Mouse (Mus musculus): ENCODE measurements around the gene Ift88.

The Ift88 gene

DNA sequence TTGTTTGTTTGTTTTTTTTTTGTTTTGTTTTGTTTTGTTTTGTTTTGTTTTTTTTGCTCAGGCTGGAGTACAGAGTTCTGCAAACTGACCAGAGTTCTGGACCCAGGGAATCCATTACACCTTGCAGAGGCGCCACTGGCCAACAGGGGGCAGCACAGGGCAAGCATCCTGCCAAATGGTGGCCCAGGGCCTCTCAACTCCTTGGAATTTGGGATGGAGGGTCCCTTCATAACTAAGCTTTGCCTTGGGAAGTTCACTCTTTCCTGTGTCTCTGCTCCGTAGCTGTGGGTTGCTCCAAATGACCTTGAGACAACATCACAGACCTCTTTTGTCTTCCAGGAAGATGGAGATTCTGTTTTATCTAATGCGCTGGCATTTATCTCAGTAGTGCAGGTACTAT is 109.4 kb downstream of the Ift88 start:
- peak; percentile 79 for DNase-seq (ENCODE audit: low spot score)

DNA sequence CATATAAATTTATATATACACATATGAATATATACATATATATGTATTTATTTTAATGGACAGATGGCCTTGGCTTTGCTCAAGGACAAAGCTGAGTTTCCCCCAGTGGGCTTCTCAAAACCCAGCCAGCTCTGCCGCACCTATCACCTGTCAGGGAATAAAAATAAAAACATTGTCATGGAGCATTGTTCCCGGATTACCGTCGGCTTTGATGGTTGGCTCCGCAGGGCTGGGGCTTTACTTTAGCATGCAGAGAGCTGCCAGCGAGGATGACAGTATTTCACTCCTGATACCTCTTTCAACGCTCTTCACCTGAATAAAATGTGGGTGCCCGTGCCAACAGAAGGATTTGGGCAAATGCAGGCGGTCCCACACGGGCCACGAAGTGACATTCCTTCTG is 110.0 kb downstream of the Ift88 start:
- no peak for DNase-seq (ENCODE audit: low spot score)

DNA sequence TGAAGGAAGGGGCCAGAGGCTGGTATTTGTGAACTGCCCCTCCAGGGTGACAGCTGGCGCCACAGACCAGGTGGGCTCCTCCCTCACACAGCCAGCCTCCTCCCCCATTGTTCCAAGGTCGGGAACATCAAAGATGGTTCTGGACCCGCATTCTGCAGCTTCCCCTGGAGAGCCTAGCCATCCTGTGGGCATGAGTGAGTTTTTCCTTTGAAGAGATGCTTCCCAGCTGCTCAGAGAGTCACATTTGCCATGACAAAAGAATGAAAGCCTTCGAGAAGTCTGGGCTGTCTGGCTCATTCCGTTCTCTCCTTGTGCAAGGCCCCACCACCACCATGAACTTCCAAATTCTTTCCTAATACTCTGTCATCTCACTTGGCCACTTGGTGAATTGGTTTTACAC is 110.5 kb downstream of the Ift88 start:
- DNase-seq (ENCODE audit: low spot score): no peak

DNA sequence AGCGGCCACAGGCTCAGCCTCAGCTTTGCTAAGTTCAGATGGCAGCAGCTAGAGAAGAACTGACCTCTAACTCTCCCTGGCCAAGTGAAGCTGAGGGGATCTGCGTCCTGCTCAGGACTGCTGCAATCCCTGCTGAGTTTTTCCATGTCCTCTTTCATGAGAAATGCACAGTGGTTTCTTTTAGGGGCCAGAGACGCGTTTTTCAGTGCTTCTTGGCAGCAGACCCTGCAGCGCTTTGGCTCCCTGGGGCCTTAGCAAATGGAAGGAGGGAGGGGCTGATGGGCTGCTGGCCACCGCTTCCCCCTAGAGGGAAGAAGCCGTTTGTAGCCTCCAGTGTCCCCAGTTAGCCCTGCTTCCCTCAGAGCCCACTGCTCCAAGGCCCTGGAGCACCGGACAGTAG is 111.1 kb downstream of the Ift88 start:
- DNase-seq (ENCODE audit: low spot score): peak; percentile 33

DNA sequence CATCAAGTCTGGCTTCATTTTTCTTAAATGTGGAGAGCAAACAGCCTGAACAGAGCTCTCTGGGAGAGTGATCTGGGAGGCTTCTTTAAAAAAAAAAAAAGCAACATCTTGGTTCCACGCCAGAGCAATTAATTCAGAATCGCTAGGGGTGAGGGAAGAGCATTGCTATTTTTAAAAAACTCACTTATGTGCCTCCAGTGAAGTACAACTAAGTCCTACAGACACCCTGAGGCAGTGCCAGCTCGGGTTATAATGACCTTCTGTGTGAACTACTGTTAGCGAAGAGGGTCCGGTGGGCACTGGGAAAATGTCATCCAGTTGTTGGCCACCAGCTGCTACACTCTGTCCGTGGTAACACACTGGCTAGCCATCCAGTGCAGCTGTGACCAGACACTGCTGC is 111.8 kb downstream of the Ift88 start:
- no peak for DNase-seq (ENCODE audit: low spot score)

DNA sequence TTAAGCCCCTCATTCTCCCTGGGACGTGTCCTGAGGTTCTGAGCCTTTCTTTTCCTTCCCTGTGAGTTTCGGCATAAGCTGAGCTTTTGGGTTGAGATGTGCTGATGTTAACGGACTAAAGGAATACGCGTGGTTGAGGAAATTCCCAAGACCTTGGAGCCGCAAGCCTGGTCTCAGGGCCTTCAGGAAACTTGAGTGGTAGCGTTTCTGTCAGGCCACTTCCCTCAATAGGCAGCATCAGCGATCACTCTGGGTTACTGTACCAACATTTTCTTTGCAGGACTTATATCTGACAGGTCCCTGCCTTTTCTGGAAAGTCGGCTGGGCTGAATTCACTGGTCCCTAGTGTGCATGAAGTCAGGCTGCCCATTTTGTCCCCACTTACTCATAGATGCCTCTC is 113.0 kb downstream of the Ift88 start:
- no peak for DNase-seq (ENCODE audit: low spot score)

DNA sequence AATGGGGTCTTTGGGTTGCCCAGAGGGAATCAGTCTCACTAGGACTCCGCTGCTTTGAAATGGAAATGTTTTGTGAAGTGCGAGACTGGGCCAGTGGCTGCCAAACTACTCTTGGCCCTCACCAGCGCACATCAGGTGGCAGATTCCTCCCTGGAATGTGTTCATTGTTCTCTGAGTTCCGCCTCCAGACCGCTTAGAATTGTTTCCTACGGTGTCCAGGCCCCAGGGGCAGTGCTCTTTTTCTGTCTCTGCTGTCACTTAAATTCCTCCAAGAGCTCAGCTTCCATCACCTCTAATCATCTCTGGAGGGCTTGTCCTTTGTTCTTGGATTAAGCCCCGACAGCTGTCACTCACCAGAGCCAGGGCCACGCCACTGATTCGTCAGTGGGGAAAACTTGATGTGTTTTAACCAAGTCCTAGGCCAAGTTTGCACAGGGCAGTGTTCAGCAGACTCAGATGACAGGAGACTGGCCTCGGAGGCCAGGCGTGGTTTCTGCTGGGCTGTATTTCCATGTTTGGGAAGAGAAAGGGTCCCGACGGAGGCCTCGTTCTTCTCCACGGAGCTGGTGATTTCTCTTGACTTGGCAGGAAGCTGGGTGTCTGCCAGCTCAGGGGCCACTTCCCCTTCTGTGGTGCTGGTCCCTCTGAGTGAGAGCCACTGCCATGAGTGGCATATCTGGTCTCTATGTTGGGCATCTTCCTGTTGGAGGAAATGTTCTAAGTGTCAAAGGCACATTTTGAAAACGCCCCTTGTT is 113.6 kb downstream of the Ift88 start:
- DNase-seq (ENCODE audit: low spot score): peak; percentile 50

DNA sequence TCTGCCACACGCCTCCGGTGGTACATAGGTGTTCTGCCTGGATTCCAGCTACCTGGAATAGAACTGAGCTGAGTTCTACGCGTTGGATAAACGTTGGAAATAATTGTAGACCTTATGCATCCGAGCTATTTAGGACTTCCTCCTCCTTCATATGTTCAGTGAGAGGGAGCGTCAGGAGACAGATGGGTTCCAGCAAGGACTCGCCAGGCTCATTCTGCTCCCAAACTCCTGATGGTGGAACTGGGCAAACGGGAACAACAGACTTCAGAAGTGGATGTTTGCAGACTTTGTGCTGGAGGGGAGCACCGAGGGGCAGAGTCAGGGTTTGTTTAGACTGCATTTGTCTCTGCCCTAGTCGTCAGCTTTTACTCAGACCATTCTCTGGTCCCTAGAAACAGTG is 116.8 kb downstream of the Ift88 start:
- DNase-seq (ENCODE audit: low spot score): no peak

DNA sequence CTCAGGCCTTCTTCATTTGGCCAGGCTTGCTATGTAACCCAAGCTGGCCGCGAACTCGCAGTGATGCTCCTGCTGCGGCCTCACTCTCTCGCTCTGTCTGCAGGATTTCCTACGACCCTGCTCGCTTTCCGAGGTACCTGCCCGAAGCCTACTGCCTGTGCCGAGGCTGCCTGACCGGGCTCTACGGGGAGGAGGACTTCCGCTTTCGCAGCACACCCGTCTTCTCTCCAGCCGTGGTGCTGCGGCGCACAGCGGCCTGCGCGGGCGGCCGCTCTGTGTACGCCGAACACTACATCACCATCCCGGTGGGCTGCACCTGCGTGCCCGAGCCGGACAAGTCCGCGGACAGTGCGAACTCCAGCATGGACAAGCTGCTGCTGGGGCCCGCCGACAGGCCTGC is 118.4 kb downstream of the Ift88 start:
- no peak for DNase-seq (ENCODE audit: low spot score)

DNA sequence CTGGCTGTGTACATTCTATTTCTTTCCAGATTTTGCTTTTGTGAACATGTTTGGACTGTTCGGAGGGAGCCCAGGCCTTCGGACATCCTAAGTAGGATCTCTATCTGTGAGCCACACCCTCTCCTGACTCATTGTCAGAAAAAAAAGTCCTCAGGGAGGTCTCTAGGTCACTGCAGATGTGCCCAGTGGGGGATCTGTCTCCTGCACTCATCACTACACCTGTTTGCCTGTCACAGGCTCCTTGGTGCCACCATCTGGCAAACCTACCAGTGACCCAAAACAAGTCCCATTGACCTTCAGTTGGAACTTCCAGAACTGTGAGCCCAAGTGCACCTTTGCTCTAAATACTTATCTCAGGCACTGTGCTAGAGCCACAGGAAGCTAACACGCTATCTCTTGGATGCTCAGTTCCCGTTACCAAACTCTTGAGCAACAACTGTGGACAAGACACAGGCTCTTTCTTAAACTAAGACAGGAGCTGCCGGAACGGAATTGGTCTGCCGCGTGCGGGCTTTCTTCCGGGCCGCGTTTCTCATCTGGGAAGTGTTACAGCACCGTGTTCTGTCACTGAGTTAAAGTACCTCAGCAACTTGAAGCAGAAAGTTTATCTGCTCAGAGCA is 119.7 kb downstream of the Ift88 start:
- no peak for DNase-seq (ENCODE audit: low spot score)

DNA sequence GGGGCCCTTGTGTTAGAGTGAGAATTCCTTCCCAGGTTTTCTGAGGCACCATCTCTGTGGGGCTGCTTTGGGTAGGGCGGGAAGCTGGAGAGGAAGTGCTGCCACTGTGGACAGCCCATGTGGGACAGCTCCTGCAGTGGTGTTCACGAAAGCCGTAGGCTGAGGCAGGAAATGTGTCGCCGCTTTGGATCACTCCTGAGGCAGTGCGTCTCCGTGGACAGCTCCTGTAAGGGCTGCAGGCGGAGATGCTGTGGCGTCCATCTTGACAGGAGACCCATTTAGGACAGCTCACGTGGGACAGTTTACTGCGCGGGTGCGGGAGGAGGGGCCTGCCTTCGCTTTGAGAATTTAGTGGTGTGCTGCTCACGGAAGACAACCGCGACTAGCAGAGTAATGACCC is 121.7 kb downstream of the Ift88 start:
- no peak for DNase-seq (ENCODE audit: low spot score)

DNA sequence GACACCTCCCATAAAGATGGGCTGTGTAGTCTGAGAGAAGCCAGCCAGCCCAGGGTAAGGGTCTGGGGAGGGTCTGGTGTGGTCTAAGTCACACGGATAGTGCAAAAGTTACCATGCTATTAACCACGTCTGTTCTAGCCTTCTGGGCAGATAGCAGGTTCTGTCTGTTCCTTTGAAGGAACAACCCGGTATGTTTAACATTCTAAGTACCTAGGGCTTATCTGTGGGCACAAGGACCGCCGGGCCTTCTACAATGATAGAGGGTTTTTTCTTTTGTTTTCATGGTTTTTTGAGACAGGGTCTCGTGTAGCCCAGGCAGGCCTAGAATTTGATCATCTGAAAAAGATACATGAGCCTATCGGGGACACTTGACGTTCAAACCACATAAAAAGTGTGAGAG is 122.3 kb downstream of the Ift88 start:
- no peak for DNase-seq (ENCODE audit: low spot score)

DNA sequence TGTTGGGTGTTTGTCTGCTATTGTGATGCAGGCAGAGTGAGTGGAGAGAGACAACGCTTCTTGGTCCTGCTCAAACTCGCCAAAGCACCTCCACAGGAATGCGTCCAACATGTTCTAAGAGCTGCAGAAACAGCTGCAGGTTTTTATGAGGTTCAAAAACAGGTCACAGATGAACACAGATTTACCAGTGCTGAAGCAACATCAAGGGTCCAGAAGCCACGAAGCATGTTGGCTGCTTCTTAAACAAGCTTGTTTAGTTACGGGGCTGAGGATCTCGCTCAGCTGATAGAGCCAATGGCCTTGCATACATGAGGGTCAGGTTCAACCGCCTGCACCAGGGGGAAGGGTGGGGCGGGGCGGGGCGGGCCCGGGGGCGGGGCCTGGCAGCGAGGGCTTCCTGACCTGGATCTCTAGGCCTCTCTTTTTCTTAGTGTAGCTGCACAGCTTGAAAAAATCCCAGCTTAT is 122.7 kb downstream of the Ift88 start:
- peak; percentile 41 for DNase-seq (ENCODE audit: low spot score)

DNA sequence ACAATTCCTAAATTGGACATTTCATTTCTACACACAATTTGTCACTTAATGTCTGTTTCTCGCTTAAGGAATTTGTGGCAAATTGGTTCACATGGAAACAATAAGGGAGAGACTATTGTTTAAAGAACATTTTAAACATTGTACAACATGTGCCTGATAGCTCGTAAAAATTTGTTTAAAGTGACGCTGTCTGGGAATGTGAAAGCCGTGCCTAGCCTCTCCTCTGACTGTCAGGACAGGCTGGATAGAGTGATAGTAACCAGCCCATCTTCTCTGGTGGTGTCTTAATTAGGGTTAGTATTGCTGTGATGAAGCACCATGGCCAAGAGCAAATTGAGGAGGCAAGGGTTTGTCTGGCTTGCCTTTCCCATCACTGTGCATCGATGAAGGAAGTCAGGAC is 123.2 kb downstream of the Ift88 start:
- DNase-seq (ENCODE audit: low spot score): no peak

DNA sequence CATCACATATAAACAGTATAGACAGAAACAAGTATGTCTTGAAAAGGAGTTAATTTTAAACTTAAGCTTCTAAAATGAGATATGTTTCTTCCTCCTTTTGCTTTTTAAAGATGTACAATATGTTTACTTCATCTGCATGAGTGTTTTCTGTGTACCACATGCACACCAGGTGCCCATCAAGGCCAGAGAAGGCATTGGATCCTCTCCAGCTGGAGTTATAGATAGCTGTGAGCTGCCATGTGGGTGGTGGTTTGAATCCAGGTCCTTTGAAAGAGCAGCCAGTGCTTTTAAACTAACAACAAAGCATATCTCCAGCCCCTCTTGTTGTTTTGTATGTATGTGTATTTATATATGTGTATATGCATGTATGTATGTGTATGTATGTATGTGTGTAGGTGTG is 129.1 kb downstream of the Ift88 start:
- DNase-seq (ENCODE audit: low spot score): no peak

DNA sequence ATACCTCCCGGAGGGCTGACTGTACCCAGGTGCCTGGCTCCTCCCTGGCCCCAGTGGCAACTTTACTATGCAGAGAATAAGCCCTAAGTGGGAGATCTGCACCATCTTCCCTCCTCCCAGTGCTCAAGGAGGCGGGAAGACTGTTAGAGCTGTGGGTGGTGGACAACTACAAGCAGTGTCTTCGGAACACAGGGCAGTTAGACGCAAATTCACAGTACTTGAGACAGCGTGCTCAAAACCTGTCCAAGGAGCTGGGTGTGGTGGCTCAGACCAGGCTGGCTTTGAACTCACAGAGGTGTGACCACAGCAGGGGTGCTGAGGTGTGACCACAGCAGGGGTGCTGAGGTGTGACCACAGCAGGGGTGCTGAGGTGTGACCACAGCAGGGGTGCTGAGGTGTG is 130.6 kb downstream of the Ift88 start:
- DNase-seq (ENCODE audit: low spot score): no peak

DNA sequence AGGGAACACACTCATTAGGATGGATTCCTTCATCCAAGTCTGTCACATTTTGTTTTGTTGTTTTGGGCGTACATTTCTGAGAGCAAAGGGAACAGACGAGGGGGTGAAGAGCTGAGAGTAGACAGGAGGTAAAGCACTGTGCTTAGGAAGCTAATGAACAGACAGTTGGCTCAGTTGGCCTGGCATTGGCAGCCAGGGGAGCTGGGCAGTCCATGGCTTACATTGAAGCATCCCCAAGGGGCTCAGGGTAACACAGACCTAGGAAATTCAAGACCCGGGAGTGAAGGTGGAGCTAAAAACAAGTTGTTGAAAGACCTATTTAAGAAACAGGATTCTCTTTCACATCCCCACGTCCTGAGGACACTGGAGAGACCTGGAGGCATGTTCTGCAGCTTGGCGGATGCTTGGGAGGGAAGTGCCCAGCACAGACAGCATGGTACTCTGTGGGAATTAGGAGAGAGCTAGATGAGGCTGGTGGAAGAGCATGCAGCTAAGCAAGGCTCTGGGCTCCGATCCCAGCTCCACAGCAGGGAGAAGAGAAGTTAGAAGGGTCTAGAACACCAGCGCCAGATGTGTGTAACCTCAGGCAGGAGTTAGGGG is 131.7 kb downstream of the Ift88 start:
- DNase-seq (ENCODE audit: low spot score): no peak

DNA sequence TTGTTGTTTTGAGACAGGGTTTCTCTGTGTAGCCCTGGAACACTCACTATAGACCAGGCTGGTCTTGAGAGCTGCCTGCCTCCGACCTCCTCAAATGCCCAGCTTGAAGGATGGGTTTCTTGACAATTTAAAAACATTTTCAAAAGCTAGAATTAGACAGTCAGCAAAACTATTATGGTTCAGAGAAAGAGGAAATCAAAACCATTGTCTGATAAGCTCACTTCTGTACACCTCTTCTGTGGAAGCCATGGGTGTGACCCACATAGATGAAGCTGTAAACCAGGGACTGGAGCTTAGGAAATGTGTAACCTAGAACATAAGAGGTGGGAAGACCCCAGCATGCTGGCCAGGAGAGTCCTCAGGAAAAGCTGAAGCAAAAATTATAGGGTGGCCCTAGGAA is 133.1 kb downstream of the Ift88 start:
- no peak for DNase-seq (ENCODE audit: low spot score)

DNA sequence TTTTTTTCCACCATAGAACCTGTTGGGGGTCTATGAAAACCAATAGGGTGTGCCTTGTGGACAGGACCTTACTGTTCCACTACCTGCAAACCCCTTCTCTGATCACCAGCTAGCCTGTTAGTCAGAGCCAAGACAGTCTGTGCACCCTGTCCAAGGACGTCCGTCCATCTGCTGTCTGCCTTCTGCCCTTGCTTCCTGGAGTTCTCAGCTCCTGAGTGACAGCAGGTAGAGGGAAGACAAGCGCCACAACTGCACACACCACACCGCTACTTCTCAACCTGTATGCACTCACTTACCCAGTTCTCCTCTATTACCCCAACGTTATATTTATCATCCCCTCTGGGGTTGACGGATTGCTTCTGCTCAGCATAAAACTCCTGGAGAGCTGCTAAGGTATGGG is 141.8 kb downstream of the Ift88 start:
- DNase-seq (ENCODE audit: low spot score): no peak
